Mouse (Mus musculus) limb, embryonic 13.5 days (tissue): ENCODE data around the gene Pim1. TPM values are rescaled to one million over a fixed set of nuclear protein-coding genes. Genes with fewer than 3 reads are reported as not detected.
A peak's percentile ranks its signal among the peaks of the same experiment; 100 is the strongest.
"Not testable (repeated sequence)": the region's sequence is repeated elsewhere in the genome, so short reads cannot be mapped to it uniquely, and the experiment has no call there.

Experiments
- ATAC-seq: fragments of 200-750 bp; cut with Nextera tagmentation; 2 replicates; pipeline ENCODE4 v1.8.0; 2017; ENCODE audit warnings: low read depth, moderate number of reproducible peaks, moderate TSS enrichment; ENCODE audit not compliant: low FRiP score
- H3K27ac ChIP-seq: fragments of 300-500 bp; sonication (generic); 2 replicates; pipeline ENCODE4 v1.5.1; 2015; ENCODE audit warnings: inconsistent platforms, mild to moderate bottlenecking, moderate library complexity
- H3K27me3 ChIP-seq: fragments of 300-500 bp; sonication (generic); 2 replicates; pipeline ENCODE4 v1.6.1; 2015; ENCODE audit warnings: mild to moderate bottlenecking, inconsistent platforms
- H3K36me3 ChIP-seq: fragments of 300-500 bp; sonication (generic); 2 replicates; pipeline ENCODE4 v1.6.1; 2015; ENCODE audit warnings: inconsistent platforms, mild to moderate bottlenecking, moderate library complexity
- H3K4me1 ChIP-seq: fragments of 300-500 bp; sonication (generic); 2 replicates; pipeline ENCODE4 v1.6.1; 2015; ENCODE audit warnings: inconsistent platforms
- H3K4me2 ChIP-seq: fragments of 300-500 bp; sonication (generic); replicated peaks from 2 replicates; pipeline ENCODE4 v1.6.1; 2015; ENCODE audit warnings: inconsistent platforms, mild to moderate bottlenecking, moderate library complexity
- H3K4me3 ChIP-seq: fragments of 300-500 bp; sonication (generic); 2 replicates; pipeline ENCODE4 v1.5.1; 2015; ENCODE audit warnings: moderate library complexity, mild to moderate bottlenecking, inconsistent platforms
- H3K9ac ChIP-seq: fragments of 300-500 bp; sonication (generic); 2 replicates; pipeline ENCODE4 v1.6.1; 2015; ENCODE audit warnings: mild to moderate bottlenecking, inconsistent platforms
- H3K9me3 ChIP-seq: fragments of 300-500 bp; sonication (generic); 2 replicates; pipeline ENCODE4 v1.6.1; 2016; ENCODE audit warnings: inconsistent platforms
- WGBS: fragments of 180-500 bp; shearing (Covaris S2); methylation state at CpG from one replicate; pipeline ENCODE4 v1.1.7; 2015; 5-methylcytosine and 5-hydroxymethylcytosine counted together
- polyA plus RNA-seq: library from polyadenylated mRNA; unstranded; fragments of >200 nt; fragmentation: Nextera tagmentation; extraction: Ambion mirVana; gene quantifications from 2 replicates; pipeline ENCODE4 v1.2.1, GENCODE M21; 2015

Pim1 gene
- polyA plus RNA-seq, 1 experiment from 2014 or later, result 18.9 TPM

- peaks cover 11% of the 10 kb centered on the region for H3K36me3 ChIP-seq
- H3K4me3 ChIP-seq, result peak overlapping the region; percentile 78
- peak overlapping the region; percentile 82 for H3K4me2 ChIP-seq
- peaks cover 24% of the 10 kb centered on the region for H3K4me1 ChIP-seq
- H3K9ac ChIP-seq, result peak overlapping the region; percentile 82
- H3K27me3 ChIP-seq, result no peaks in the 10 kb centered on the region
- no peaks in the 10 kb centered on the region for H3K9me3 ChIP-seq
- peak overlapping the region; percentile 96 for H3K27ac ChIP-seq
- WGBS, result 4% methylated on average over 30 of the region's 30 CpGs
- ATAC-seq, result no peak
Measured at GRCm38 (mm10) chr17:29488978-29489970, 1.3 kb upstream of the Pim1 start.

- Histone ChIP-seq H3K9me3 (no peaks in the 10 kb centered on the region), H3K9ac (peak overlapping the region; percentile 93), H3K36me3 (peaks cover 18% of the 10 kb centered on the region), H3K27ac (peak overlapping the region; percentile 96), H3K4me1 (peaks cover 26% of the 10 kb centered on the region), H3K4me2 (peak overlapping the region; percentile 82), H3K27me3 (no peaks in the 10 kb centered on the region), H3K4me3 (peak overlapping the region; percentile 78)
- WGBS, result under 1% methylated on average over 62 of the region's 68 CpGs
- peak; percentile 92 for ATAC-seq
Measured at GRCm38 (mm10) chr17:29489971-29490712, 411 bp upstream of the Pim1 start.

GRCm38 (mm10) chr17:29491591-29492268 lies 1.2 kb downstream of the Pim1 start:
- Histone ChIP-seq H3K4me2 (peak overlapping the region; percentile 93), H3K27me3 (no peaks in the 10 kb centered on the region), H3K4me3 (peak overlapping the region; percentile 78), H3K36me3 (peaks cover 23% of the 10 kb centered on the region), H3K9me3 (no peaks in the 10 kb centered on the region), H3K27ac (peak overlapping the region; percentile 95), H3K4me1 (peaks cover 26% of the 10 kb centered on the region), H3K9ac (peak overlapping the region; percentile 93)
- WGBS, result 0% methylated on average over 48 of the region's 48 CpGs
- no peak for ATAC-seq

GRCm38 (mm10) chr17:29492269-29493191 lies 2.0 kb downstream of the Pim1 start:
- Histone ChIP-seq H3K4me3 (peak overlapping the region; percentile 78), H3K36me3 (peaks cover 23% of the 10 kb centered on the region), H3K27ac (peak overlapping the region; percentile 73), H3K4me1 (peaks cover 26% of the 10 kb centered on the region), H3K9me3 (no peaks in the 10 kb centered on the region), H3K27me3 (no peaks in the 10 kb centered on the region), H3K9ac (peak overlapping the region; percentile 93), H3K4me2 (peak overlapping the region; percentile 93)
- 2% methylated on average over 22 of the region's 22 CpGs for WGBS
- ATAC-seq, result no peak

GRCm38 (mm10) chr17:29493461-29493980 lies 3.0 kb downstream of the Pim1 start:
- H3K4me1 ChIP-seq, result peaks cover 23% of the 10 kb centered on the region
- H3K4me2 ChIP-seq, result peak overlapping the region; percentile 93
- no peak overlapping the region for H3K27ac ChIP-seq
- no peak for ATAC-seq
- H3K9me3 ChIP-seq, result no peaks in the 10 kb centered on the region
- 0 out of 2 replicates have a peak overlapping the region, but pooled peaks have one; percentile 93 for H3K9ac ChIP-seq
- H3K27me3 ChIP-seq, result no peaks in the 10 kb centered on the region
- 80% methylated on average over 11 of the region's 11 CpGs for WGBS
- H3K36me3 ChIP-seq, result peaks cover 23% of the 10 kb centered on the region
- peak overlapping the region; percentile 78 for H3K4me3 ChIP-seq

- 71% methylated on average over 10 of the region's 10 CpGs for WGBS
- Histone ChIP-seq H3K27me3 (no peaks in the 10 kb centered on the region), H3K27ac (no peak overlapping the region), H3K9ac (peak overlapping the region; percentile 39), H3K36me3 (peaks cover 23% of the 10 kb centered on the region), H3K4me2 (0 out of 2 replicates have a peak overlapping the region, but pooled peaks have one; percentile 93), H3K4me1 (peaks cover 16% of the 10 kb centered on the region), H3K4me3 (no peak overlapping the region), H3K9me3 (no peaks in the 10 kb centered on the region)
- ATAC-seq, result no peak
Measured at GRCm38 (mm10) chr17:29494062-29494731, 3.6 kb downstream of the Pim1 start.

- Histone ChIP-seq H3K4me1 (peaks cover 12% of the 10 kb centered on the region), H3K4me3 (no peak overlapping the region), H3K36me3 (peaks cover 23% of the 10 kb centered on the region), H3K4me2 (no peak overlapping the region), H3K27ac (no peak overlapping the region), H3K9me3 (no peaks in the 10 kb centered on the region), H3K27me3 (no peaks in the 10 kb centered on the region), H3K9ac (peak overlapping the region; percentile 39)
- 68% methylated on average over 7 of the region's 8 CpGs for WGBS
- no peak for ATAC-seq
Measured at GRCm38 (mm10) chr17:29494732-29495076, 4.2 kb downstream of the Pim1 start.

GRCm38 (mm10) chr17:29496211-29497070 lies 5.9 kb downstream of the Pim1 start:
- H3K4me1 ChIP-seq, result peaks cover 12% of the 10 kb centered on the region
- no peak overlapping the region for H3K4me3 ChIP-seq
- H3K9me3 ChIP-seq, result no peaks in the 10 kb centered on the region
- peaks cover 23% of the 10 kb centered on the region for H3K36me3 ChIP-seq
- H3K9ac ChIP-seq, result no peak overlapping the region
- no peaks in the 10 kb centered on the region for H3K27me3 ChIP-seq
- no peak overlapping the region for H3K4me2 ChIP-seq
- H3K27ac ChIP-seq, result no peak overlapping the region
- WGBS, result 84% methylated on average over 6 of the region's 6 CpGs
- ATAC-seq, result no peak

GRCm38 (mm10) chr17:29497071-29497354 lies 6.5 kb downstream of the Pim1 start:
- Histone ChIP-seq H3K4me3 (no peak overlapping the region), H3K4me2 (no peak overlapping the region), H3K9me3 (no peaks in the 10 kb centered on the region), H3K27ac (no peak overlapping the region), H3K4me1 (peaks cover 12% of the 10 kb centered on the region), H3K9ac (no peak overlapping the region), H3K27me3 (no peaks in the 10 kb centered on the region), H3K36me3 (peaks cover 23% of the 10 kb centered on the region)
- WGBS, result 85% methylated on average over 3 of the region's 3 CpGs
- ATAC-seq, result no peak

GRCm38 (mm10) chr17:29497481-29497880 lies 6.9 kb downstream of the Pim1 start:
- not testable (repeated sequence) for H3K4me2 ChIP-seq, ATAC-seq, H3K27me3 ChIP-seq, H3K9ac ChIP-seq, H3K27ac ChIP-seq, H3K4me3 ChIP-seq, H3K9me3 ChIP-seq
- WGBS, result 59% methylated on average over 1 of the region's 1 CpGs
- H3K36me3 ChIP-seq, result peaks cover 23% of the 10 kb centered on the region
- H3K4me1 ChIP-seq, result peaks cover 12% of the 10 kb centered on the region
